Mouse (Mus musculus): ENCODE data around the gene Gm29776. TPM values are rescaled to one million over a fixed set of nuclear protein-coding genes. Genes with fewer than 3 reads are reported as not detected.

Gene Gm29776
- under 1 TPM in 1 of 2 experiments, not detected in 1; 0.23 TPM for total RNA-seq (2021)
- long read RNA-seq, experiment 1: 0 reads
- long read RNA-seq, experiment 2: 0 reads

DNA sequence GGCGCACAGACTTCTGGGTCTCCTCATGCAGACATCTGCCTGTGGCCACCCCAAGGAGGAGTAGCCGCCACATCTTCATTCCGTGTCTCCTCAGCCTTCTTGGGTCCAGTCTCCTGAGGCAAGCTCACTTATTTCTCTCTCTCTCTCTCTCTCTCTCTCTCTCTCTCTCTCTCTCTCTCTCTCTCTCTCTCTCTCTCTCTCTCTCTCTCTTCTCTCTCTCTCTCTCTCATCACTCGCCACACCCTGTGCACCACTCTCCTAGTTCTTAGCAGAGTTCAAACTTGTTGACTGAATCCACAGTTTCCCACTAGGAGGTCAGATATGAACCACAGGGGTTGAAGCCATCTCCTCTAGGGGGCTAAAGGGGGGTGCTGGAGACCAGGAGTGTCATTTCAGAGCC lies at the start of gene Gm29776:
Gm29776 (minus strand) TSS at position 101 of the 400 bp plus-strand sequence.
- no peak for DNase-seq

GRCm38 (mm10) chr14:54746038-54746437 lies 47.4 kb upstream of the Gm29776 start:
- no peak for DNase-seq

GRCm38 (mm10) chr14:54744473-54744872 lies 45.8 kb upstream of the Gm29776 start:
- no peak for DNase-seq

- DNase-seq: peak; percentile 60 to 66
These were observed 43.7 kb upstream of the Gm29776 start for GRCm38 (mm10) chr14:54742375-54742774.

GRCm38 (mm10) chr14:54741721-54742120 lies 43.1 kb upstream of the Gm29776 start:
- no peak for DNase-seq

DNA sequence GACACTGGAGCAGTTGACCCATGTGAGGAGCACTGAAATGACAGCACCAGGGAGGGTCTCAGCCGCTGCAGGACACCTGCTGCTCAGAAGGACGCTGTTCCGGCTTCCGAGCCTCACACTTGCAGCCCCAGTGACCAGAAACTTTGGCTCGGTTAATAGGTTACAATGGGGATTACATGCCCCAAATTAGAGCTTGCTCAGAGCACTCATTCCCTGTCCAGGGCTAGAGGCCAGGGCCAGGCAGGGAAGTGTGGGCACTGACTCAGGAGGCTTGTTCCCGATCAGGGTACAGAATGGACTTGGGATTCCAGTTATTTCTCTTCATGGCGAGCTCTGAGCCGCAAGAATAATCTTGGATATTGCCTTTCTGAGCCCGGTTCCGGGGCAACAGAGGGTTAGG lies 39.0 kb upstream of the Gm29776 start:
- no peak for DNase-seq

DNA sequence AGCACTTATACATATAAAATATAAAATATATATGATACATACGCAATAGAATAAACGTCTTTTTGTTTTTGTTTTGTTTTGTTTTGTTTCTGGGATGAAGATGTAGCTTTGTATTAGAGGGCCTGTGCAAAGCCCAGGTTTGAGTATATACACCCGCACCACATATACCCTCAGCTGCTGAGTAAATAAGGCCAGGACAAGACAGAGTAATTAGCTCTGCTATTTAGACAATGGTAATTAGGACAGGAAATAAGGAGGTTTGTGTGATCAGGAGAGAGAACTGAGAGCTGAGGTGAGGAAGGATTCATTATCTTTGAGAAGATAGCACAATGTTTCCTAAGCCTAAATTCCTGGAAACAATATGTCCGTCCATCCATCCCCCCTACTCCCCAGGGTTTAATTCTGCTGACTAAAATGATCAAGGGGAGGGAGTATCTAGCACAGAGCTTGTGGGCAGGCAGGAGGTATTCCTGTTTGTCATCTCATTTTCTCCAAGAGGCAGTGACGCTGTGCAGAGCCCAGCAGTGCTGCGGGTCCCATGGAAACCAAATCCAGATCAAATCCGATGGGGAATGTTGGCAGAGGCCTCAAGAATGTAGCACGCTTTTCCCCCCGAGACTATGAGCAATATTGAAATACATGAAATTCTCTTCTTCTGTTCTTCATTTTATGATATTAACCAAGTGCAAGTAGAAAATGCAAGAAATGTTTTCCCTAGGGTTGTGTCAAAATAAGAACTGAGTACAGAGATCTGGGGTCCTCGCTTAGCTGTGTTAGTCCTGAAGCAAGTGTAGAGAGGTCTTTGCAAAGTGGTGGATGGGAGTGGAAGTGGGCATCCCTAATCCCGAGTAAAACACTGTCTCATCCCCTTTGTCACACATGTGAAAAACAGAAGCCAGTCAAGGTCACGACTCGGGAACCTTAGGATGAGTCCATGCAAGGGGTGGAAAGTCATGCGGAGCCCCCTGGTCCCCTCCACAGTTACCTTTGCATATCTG lies 38.2 kb upstream of the Gm29776 start:
- DNase-seq: no peak

DNA sequence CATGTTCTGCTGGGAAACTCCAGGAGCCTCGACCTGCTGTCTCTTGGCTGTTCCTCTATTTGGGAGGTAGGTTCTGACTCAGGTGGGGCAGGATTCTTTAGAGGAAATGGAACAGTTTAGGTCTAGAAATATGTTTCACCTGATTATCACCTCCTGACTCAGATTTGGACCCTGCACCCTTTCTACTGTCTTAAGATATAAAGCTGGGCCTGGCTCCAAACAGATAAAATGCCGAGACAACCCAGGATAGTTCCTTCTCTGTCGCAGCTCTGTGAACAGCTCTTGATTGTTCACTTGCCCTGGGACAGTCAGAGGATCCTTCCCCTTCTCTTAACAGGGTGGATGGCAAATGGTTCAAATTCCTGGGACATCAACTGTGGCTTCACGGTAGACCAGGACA lies 36.6 kb upstream of the Gm29776 start:
- DNase-seq: no peak

- no peak for DNase-seq
These were observed 35.4 kb upstream of the Gm29776 start for GRCm38 (mm10) chr14:54734004-54734403.

- no peak for DNase-seq
These were observed 33.6 kb upstream of the Gm29776 start for GRCm38 (mm10) chr14:54732206-54732605.

GRCm38 (mm10) chr14:54730305-54730704 lies 31.7 kb upstream of the Gm29776 start:
- no peak for DNase-seq

DNA sequence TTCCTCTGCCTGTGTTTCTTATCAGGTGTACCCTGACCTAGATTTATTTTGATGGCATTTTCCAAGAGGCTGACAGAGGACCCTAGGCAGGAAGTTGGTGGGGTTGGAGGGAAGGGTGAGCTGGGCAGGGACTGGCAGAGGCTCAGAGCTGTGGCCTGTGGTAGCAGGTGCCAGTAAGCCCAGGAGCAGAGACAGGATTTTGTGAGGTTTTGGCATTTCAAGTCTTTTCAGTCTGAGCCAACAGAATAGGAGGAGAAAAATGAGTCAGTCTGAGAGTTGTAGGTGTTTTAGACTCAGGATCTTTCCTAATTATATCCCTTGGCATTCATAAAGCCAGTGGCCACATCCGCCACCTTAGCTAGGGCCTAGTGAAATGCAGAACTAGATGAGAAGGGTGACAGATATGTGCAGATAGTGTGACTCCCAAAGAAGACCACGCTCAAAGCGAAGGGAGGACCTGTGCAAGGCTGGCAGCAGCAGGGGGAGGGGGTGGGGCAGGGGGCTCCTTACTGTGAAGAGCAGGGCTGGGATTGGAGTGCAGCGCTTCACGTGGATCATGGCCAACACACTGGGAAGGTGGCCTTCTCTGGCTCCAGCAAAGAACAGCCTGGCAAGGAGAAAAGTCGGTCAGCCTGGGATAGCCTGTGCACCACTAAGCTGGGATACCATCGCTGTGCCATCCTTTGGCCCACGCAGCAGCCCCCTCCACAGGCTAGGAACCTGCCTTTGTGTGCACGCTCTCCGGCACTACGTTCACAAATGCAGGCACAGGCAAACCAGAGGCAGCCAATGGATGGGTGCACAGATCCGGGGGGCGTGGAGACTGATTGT lies 30.4 kb upstream of the Gm29776 start:
- no peak for DNase-seq

DNA sequence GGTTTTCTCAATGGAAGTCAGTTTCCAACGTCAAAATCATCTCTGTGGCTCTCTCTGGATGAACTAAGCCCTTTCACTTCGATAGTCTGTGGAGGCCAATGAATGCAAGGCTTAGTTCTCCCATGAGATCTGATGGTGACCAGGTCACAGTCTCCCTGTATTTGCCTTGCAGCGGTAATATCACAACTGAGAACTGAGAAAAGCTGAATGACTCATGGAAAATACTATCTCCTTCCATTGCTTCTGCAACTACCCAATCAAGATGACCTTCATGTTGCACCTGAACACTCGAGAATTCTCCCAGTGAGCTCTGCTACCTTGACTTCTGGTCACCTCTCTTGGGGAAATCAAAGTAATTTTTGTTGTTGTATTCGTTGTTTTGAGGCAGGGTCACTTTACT lies 28.9 kb upstream of the Gm29776 start:
- no peak for DNase-seq

DNA sequence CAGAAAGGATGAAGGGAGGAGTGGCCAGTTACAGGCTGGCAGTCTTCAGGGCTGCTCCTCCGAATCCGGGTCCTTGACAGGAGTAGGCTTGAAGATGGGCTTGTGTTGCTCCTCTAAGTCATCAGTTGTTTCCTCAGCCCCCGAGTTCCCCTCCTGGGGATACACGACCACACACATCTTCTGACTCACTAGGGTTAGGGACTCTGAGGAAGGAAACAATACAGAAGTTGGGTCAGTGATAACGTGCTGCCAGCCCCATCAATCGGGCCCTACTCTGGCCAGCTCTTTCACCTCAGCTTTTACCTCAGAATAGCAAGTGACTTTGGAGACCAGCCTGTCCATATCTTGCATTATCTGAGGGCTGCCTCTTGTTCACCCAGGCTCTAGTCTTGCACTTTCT lies 25.4 kb upstream of the Gm29776 start:
- DNase-seq: no peak

- no peak for DNase-seq
These were observed 23.1 kb upstream of the Gm29776 start for GRCm38 (mm10) chr14:54721711-54722110.

DNA sequence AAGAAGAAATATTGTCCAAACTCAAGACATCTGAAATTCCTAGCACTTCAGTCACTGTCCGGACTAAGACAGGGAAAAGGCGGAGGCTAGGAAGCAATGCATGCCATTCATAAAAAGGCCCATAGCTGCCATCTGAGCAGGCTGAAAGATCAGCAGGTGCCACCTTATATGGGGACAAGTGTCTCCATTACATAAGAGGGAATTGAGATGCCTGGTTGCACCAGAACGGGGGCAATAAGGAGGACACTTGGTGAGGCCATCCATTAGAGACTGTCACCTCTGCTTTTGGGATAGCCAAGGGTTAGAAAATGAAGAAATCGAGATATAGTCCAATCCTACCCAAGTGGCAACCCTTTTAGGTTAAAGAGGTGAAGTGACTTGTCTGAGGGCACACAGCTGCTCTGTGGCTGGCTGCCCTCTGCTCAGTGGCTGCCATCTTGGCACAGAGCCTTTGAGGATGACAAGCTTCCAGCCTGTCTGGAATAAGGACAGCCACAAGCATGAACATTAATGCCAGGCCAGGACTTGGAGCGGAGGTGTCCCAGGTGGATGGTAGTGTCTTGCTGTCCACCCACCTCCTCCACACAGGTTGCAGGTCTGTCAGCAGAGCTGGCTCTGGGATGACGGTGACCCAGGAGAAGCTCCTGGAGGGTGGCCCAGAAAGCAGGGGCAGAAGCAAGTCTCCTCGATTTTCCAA lies 22.2 kb upstream of the Gm29776 start:
- DNase-seq: peak in 1 of 2 experiments; percentile 23

DNA sequence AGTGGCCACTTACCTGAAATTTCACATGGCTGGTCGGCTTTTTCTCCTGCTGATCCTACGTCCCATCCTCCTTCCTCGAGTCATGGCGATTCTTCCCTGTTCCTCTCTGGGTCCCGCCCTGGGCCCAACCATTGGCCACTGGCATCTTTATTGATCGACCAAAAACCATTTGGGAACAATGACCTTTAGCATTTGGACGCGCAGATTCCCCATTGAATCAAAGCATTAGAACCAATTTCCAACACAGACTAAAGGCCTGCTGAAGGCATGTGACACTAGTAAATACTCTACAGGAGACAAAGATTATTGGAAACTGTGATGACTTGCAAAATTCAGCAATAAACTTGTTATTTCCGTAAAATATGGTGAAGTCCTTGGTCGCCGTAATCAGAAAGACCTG lies 21.4 kb upstream of the Gm29776 start:
- DNase-seq: no peak

DNA sequence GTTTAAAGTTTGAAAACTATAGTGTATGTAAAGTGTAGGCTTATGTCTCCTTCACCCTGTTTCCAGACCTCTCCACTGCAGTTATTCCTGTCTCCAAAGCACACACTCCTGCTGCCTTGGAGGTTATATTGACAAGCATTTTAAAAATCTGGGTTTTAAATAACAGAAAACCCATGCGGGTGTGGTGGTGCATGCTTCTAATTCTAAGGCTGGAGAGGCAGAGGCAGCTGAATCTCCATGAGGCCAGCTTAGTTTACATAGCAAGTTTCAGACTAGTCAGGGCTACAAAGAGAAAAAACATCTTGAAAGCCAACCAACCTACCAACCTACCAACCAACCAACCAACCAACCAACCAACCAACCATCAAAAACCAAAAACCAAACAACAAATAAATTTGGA lies 16.8 kb upstream of the Gm29776 start:
- no peak for DNase-seq

GRCm38 (mm10) chr14:54714617-54715081 lies 16.0 kb upstream of the Gm29776 start:
- peak; percentile 17 to 31 for DNase-seq

DNA sequence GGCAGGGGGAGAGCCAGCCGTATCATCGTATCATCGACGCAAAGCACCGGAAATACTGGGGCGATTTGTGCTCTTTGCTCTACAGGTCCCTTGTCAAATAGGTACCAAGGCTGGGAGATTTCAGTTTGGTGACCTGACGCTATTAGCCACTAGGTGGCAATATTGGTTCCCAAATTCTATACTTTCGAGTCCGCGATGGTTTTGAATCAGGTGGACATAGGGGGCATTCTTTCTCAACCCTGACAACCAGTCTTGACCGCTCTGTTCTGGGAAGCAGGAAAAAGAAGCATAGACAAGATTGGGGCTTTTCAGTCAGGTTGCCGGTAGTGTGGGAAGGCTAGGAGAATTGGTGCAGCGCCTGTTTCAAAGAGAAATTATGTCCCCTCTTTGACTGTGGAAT lies 15.5 kb upstream of the Gm29776 start:
- DNase-seq: peak; percentile 51 to 64

DNA sequence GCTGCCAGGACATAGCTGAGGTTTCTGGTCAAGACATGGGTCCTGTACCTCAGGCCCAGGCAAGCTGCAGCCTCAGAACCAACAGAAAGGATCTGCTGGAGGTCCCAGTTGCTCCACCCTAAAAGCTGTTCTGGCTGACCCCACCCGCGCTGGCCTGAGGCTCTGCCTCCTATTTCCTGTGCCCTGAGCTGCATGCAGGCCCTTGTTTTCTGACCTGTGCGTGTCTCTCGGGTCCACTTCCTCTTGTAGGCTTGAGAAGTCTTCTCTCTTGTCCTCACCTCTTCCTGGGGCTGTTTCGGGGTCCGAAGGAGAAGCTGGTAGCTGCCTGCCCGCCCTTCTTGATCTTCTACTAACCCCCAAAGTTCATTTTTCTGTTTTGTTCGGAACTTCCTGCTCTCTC lies 14.2 kb upstream of the Gm29776 start:
- DNase-seq: peak; percentile 19 to 53

GRCm38 (mm10) chr14:54712074-54712473 lies 13.4 kb upstream of the Gm29776 start, which contains the start of gene Cebpe:
TSS of gene Cebpe (minus strand) at chr14:54712174.
- DNase-seq: no peak

Data from adrenal gland, postnatal 36 days (tissue).